Mouse (Mus musculus) adrenal gland, postnatal 36 days (tissue): ENCODE measurements around the gene 1700013G24Rik. TPM values are rescaled to one million over a fixed set of nuclear protein-coding genes. Genes with fewer than 3 reads are reported as not detected.
"Not testable (repeated sequence)": the region's sequence is repeated elsewhere in the genome, so short reads cannot be mapped to it uniquely, and the experiment has no call there.

Experiments used
- DNase-seq, 2 experiments: peaks; one replicate each; pipeline ENCODE4 v3.0.0; 2021; ENCODE audit warnings: mixed read lengths in 1 of 2
- long read RNA-seq, 2 experiments: library from polyadenylated mRNA; stranded (forward); transcript quantifications; one replicate each; pipeline ENCODE4 v2.0.0; 2021; ENCODE audit warnings: borderline sequencing depth in 2 of 2
- total RNA-seq, 2 experiments: library from RNA; stranded (reverse); gene quantifications; 2 replicates each; pipeline ENCODE4 v1.2.3; 2021

1700013G24Rik gene
- not detected for total RNA-seq
- long read RNA-seq, experiment 1: 0 reads
- long read RNA-seq, experiment 2: 0 reads

- DNase-seq: no peak
Observed at GRCm38 (mm10) chr4:137453234-137453767, at the start of gene 1700013G24Rik. TSS of gene 1700013G24Rik (plus strand) at chr4:137453284.

GRCm38 (mm10) chr4:137405571-137405970, 47.5 kb upstream of the 1700013G24Rik start:
- no peak for DNase-seq

- no peak for DNase-seq
Observed at GRCm38 (mm10) chr4:137409691-137410090, 43.4 kb upstream of the 1700013G24Rik start, which contains the start of gene Cela3a. TSS of gene Cela3a (minus strand) at chr4:137409791.

DNA sequence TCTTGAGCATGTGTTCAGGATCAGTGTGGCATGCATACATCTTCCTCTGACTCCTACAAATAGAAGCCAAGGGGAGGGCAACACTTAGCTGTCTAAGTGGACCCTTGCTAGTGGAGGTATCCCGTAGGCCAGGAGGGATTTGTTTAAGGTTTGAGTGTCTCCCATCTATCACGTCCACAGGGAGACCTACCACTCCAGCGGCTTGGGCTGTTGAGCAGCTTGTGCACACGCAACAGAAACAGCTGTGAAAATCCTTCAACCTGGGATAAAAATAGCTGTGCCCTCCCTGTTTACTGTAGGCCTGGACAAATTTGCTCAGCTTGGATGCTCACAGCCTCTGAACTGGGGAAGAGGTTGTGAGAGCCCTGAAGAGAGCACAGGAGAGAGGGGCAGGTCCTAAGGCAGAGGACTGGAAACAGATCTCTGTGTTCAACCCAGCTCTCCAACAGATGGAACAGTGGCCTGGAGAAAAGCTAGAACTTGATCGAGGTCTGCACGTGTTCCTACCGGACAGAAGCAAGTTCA, 40.8 kb upstream of the 1700013G24Rik start:
- DNase-seq: not testable (repeated sequence)

- DNase-seq: no peak
Observed at GRCm38 (mm10) chr4:137414936-137415335, 38.1 kb upstream of the 1700013G24Rik start.

DNA sequence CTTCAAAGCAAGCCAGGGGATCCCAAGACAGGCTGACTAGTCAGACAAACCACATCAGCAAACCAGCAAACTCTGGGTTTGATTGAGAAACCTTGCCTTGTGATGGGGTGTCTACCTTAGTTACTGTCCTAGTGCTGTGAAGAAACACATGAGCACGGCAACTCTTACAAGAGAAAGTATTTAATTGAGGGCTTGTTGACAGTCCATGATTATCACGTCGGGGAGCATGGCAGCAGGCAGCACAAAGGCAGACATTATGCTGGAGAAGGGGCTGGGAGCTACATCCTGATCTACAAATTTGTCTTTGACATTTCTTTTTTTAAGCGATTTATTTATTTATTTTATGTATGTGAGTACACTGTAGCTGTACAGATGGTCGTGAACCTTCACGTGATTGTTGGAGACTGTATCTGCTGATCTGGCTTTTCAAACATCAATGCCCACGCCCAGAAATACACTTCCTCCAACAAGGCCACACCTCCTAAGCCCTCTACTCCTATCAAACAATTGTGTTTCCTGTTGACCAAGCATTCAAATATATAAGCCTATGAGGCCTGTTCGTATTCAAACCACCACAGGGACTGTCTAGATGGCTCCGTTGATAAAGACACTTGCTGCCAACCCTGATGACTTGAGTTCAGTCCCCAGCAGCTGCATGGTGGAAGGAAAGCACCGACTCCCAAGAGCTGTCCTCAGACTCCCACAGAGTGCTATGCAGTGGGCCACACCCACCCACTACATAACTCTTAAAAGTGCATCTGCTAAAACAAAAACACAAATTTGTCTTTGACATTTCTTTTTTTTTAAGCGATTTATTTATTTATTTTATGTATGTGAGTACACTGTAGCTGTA, 35.1 kb upstream of the 1700013G24Rik start:
- DNase-seq: no peak

- DNase-seq: no peak
Observed at GRCm38 (mm10) chr4:137430502-137430901, 22.6 kb upstream of the 1700013G24Rik start, which contains the start of gene Cela3b. TSS of gene Cela3b (minus strand) at chr4:137430540.

DNA sequence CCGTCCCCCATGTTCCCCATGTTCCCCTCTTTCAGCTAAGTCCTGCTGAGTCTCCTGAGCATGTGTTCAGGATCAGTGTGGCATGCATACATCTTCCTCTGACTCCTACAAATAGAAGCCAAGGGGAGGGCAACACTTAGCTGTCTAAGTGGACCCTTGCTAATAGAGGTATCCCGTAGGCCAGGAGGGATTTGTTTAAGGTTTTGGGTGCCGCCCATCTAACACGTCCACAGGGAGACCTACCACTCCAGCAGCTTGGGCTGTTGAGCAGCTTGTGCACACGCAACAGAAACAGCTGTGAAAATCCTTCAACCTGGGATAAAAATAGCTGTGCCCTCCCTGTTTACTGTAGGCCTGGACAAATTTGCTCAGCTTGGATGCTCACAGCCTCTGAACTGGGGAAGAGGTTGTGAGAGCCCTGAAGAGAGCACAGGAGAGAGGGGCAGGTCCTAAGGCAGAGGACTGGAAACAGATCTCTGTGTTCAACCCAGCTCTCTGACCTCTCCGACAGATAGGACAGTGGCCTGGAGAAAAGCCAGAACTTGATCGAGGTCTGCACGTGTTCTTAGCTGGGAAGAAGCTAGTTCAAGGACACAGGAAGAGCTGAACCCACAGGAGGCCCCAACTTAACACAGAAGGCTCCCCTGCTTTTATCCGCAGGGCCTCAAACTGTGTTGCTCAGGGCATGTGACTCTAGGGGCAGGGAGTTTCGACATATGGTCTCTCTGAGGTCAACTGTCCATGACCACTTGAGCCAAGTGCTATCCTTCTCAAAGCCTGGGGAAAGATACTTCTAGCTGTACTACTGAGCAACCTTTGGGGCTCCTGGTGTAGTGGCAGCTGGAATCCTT, 20.2 kb upstream of the 1700013G24Rik start:
- DNase-seq: not testable (repeated sequence)

DNA sequence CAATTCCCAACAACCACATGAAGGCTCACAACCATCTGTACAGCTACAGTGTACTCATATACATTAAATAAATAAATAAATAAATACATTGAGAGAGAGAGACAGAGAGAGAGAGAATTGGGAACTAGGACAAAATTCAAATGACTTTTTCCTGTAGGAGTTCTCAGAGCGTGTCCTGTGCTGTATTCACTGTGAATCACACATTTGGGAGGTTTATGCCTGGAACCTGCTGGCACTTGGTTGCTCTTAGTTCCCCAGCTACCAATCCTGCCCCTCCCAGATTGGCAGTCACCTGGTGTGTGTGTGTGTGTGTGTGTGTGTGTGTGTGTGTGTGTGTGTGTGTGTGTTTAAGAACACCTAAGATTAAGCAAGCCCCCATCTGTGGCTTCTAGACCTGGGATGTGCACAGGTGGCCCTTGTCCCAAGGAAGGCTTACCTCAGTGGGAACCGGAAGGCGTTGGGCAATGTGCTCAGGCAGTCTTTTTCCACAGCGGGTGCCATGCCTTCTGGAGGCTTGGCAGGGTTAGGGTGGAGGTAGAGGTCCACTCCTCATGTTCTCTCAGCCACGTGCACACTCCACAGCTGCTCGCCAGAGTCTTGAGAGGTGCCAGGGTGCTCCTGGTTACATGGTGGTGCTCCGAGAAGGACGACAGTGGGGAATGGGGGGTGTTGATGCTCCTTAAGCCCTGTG, 16.0 kb upstream of the 1700013G24Rik start:
- no peak for DNase-seq

- DNase-seq: no peak
Observed at GRCm38 (mm10) chr4:137438842-137439241, 14.2 kb upstream of the 1700013G24Rik start.

GRCm38 (mm10) chr4:137441332-137441731, 11.8 kb upstream of the 1700013G24Rik start:
- no peak for DNase-seq

DNA sequence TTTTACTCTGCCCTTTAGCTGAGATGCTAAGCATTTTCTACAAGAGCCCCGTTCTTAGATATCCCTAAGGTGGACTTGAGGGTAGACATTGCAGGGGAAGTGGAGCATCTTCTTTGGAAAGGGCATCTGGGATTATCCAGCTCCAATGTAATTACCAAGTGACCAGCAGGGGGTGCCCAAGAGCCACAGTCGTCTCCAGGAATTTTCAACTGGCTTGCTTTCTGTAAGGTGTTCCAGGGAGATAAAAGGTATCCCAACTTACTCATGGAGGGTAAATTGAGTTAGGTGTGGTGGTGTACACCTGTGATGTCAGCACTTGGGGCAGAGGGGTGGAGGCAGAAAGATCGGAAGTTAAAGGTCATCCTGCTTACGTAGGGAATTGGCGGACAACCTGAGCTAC, 9.5 kb upstream of the 1700013G24Rik start:
- peak; percentile 81 to 82 for DNase-seq

DNA sequence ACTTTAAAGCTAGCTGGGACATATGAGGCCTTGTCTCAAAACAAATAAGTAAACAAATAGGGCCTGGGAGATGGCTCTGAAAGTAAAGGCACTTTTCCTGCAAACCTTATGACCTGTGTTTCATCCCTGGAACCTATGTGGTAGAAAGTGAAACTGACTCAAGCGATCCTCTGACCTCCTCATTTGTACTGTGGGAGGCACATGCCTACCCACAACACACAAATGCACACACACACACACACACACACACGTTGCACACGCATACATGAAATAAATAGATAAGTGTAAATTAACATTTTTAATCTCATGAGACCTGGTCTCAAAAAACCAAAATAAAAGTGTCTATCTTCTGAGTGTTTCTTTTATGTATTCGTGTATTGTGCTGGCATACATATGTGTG, 7.2 kb upstream of the 1700013G24Rik start:
- no peak for DNase-seq

DNA sequence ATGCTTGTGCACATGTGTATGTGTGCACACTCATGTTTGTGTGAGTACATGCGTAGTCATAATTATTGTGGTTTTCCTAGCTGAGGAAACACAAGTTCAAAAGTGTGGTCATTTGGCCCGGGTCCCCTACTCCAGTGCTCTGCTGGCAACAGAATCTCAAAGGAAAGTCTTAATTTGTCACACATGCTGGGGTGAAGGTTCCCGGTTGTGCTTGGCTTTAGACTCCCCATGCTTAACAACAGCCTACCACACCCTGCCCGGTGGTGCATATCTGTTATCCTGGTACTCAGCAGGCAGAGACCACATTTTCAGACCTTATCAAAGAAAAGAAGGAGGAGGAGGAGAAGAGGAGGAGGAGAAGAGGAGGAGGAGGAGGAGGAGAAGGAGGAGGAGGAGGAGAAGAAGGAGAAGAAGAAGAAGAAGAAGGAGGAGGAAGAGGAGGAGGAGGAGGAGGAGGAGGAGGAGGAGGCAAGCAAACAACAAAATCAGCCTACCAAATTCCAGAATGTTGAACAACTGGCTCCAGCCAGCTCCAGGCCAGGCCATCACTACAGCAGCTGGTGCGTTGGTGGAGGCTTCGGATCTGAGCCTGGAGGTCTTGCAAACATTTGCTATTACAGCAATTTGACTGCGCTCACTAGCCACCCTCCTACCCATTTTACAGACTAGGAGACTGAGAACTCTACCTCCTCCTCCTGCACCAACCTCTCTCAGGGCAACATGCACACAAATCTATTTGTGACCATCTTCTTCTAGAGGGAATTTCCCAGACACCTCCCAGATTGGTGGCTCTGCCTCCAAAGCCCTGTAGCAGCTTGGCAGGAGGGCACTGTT, 5.5 kb upstream of the 1700013G24Rik start:
- DNase-seq: peak in 1 of 2 experiments; percentile 20

DNA sequence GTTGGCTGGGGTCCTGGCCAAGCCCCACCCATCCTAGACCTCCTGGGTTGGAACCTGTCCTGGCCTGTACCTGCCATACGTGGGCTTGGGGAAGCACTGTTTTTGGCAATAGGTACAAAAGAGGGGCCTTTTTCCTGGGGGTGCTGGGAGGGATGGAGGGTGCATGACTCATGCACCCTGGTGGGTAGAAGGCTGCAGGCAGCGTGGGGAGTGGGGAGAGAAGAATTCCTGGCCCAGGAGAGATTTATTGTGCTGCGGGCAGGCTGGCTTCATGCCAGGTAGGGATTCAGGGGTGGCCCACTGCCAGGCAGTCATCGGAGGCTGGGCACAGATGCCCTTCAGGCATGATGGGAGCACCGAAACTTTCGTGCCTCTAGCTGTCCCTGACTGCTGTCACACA, 4.9 kb upstream of the 1700013G24Rik start:
- peak; percentile 81 to 84 for DNase-seq

DNA sequence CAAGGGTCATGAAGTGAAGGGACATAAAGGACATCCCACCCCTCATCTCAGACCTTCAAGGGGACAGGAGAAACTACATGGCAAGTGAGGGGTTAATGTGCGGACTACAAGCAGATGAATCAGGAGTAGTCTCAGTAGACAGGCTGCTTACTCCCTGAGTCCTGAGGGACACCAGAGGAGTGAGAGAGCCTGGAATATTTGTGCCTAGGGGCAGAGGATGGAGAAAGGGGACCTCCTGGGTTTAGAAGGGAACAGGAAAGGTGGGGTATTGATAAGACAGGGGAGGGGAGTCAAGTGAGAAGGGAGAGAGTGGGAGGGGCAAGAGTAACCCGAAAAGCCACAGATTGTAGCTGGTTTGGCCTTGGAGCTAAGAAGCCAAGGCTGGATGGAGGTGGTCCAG, 4.4 kb upstream of the 1700013G24Rik start:
- no peak for DNase-seq

- no peak for DNase-seq
Observed at GRCm38 (mm10) chr4:137449132-137449531, 4.0 kb upstream of the 1700013G24Rik start.

DNA sequence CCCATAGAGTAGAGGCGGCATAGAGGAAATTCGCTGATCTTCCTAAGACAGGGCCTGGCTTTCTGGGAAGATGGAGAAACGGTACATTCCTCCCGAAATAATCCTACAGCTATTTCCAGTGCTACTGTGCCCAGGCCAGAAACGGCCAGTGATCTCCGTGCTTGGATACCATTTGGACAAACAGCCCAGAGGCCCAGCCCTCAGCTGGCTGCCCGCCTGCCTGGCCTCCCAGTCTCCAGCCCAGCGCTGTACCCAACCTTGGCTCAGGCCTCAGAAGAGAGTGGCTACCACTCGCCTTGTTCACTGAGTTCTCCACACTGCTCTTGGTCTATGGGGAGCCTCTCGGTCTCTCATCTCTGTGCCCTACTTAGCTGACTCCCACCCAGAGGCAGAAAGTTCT, 3.4 kb upstream of the 1700013G24Rik start:
- DNase-seq: no peak

GRCm38 (mm10) chr4:137452190-137452589, 894 bp upstream of the 1700013G24Rik start:
- no peak for DNase-seq

GRCm38 (mm10) chr4:137454582-137454981, 1.5 kb downstream of the 1700013G24Rik start:
- no peak for DNase-seq

GRCm38 (mm10) chr4:137456581-137456980, 3.5 kb downstream of the 1700013G24Rik start:
- no peak for DNase-seq
